Mouse (Mus musculus): ENCODE measurements around the gene Cxcr1.
"Not testable (repeated sequence)": the region's sequence is repeated elsewhere in the genome, so short reads cannot be mapped to it uniquely, and the experiment has no call there.

The Cxcr1 gene

GRCm38 (mm10) chr1:74196621-74197419 lies 2.4 kb upstream of the Cxcr1 start:
- DNase-seq (ENCODE audit: low read depth in 1 of 2, low spot score in 2 of 2), result no peak

- no peak for DNase-seq (ENCODE audit: low read depth in 1 of 2, low spot score in 2 of 2)
These were observed 1.5 kb upstream of the Cxcr1 start for GRCm38 (mm10) chr1:74195961-74196360.

DNA sequence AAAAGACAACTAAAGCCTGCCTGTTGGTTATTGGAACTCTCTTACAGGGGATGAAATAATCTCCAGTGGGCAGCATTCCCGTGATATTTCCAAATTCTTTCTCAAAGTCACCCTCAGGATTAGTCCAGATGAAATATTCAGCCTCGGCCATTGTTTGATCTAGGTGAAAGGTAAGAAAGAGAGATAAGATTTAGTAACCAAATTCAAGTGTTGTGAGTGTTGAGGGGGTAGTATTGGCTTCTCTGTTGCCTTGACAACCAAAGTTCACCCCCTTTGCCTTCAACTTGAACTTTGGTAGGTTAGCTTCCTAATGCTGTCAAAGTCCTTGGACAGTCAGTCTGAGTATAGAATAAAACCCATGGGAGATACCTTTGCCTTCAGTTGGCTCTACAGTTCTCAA lies 1.7 kb downstream of the Cxcr1 start:
- no peak for DNase-seq (ENCODE audit: low read depth in 1 of 2, low spot score in 2 of 2)

DNA sequence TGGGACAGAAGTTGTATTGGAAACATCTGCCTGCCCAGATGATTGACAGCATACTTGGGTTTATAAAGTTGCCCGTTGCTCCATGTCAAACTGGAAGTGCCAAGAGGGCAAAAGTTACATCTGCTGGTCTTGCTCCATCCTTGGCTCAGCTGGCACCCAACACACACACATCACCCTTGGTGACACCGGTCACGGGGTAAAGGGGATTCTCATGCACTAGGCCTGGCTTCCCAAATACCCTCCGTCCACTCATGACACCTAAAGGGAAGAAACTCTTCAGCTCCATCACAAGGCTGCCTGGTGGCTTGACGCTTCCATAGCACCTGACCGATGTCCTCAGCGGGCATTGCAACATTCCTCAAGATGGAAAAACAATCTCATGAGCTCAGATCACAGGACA lies 4.0 kb downstream of the Cxcr1 start:
- no peak for DNase-seq (ENCODE audit: low read depth in 1 of 2, low spot score in 2 of 2)

GRCm38 (mm10) chr1:74183006-74183405 lies 11.4 kb downstream of the Cxcr1 start:
- no peak for DNase-seq (ENCODE audit: low read depth in 1 of 2, low spot score in 2 of 2)

GRCm38 (mm10) chr1:74181462-74181861 lies 13.0 kb downstream of the Cxcr1 start:
- DNase-seq (ENCODE audit: low read depth in 1 of 2, low spot score in 2 of 2), result no peak

GRCm38 (mm10) chr1:74179624-74180408 lies 14.6 kb downstream of the Cxcr1 start:
- DNase-seq (ENCODE audit: low read depth in 1 of 2, low spot score in 2 of 2), result no peak

- no peak for DNase-seq (ENCODE audit: low read depth in 1 of 2, low spot score in 2 of 2)
These were observed 15.8 kb downstream of the Cxcr1 start for GRCm38 (mm10) chr1:74178618-74179017.

- DNase-seq (ENCODE audit: low read depth in 1 of 2, low spot score in 2 of 2), result no peak
These were observed 18.7 kb downstream of the Cxcr1 start for GRCm38 (mm10) chr1:74175731-74176130.

- DNase-seq (ENCODE audit: low read depth in 1 of 2, low spot score in 2 of 2), result no peak
These were observed 21.7 kb downstream of the Cxcr1 start for GRCm38 (mm10) chr1:74172722-74173121.

GRCm38 (mm10) chr1:74169721-74170120 lies 24.7 kb downstream of the Cxcr1 start:
- no peak for DNase-seq (ENCODE audit: low read depth in 1 of 2, low spot score in 2 of 2)

DNA sequence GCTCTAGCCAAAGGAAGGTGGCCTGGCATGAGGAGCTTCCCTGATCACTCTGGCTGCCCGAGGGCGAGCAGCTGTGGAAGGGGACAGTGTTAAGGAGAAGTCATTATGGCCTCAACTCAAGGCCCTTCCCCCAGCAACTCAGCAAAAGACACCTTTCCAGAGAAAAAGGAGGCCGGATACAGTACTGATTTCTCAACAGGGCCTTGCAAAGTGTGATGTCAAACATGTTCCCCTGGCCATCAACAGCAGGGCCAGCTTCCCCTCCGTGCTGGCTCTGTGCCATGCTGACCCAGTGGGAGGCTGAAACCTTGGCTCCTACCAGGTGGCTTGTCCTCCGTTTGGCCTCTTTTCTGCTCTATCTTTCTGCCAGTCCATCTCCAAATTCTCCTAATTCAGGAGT lies 27.3 kb downstream of the Cxcr1 start:
- no peak for DNase-seq (ENCODE audit: low read depth in 1 of 2, low spot score in 2 of 2)

GRCm38 (mm10) chr1:74160036-74160435 lies 34.4 kb downstream of the Cxcr1 start:
- DNase-seq (ENCODE audit: low read depth in 1 of 2, low spot score in 2 of 2), result no peak

DNA sequence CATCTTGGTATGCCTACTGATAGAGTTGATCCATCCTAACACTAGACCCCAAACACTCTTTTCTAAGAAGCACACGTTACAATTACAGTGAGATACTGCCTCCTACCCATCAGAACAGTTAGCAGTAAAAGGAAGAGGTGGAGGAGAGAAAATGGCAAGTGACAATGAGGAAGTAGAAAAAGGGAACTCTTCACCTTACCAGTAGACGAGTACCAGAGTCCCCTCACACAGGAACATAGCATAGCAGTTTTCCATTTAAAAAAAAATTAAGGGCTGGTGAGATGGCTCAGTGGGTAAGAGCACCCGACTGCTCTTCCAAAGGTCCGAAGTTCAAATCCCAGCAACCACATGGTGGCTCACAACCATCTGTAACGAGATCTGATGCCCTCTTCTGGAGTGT lies 34.8 kb downstream of the Cxcr1 start:
- DNase-seq (ENCODE audit: low read depth in 1 of 2, low spot score in 2 of 2), result not testable (repeated sequence)

- no peak for DNase-seq (ENCODE audit: low read depth in 1 of 2, low spot score in 2 of 2)
These were observed 38.0 kb downstream of the Cxcr1 start for GRCm38 (mm10) chr1:74156381-74156910.

GRCm38 (mm10) chr1:74155435-74156012 lies 38.9 kb downstream of the Cxcr1 start:
- peak; percentile 38 to 42 for DNase-seq (ENCODE audit: low read depth in 1 of 2, low spot score in 2 of 2)

DNA sequence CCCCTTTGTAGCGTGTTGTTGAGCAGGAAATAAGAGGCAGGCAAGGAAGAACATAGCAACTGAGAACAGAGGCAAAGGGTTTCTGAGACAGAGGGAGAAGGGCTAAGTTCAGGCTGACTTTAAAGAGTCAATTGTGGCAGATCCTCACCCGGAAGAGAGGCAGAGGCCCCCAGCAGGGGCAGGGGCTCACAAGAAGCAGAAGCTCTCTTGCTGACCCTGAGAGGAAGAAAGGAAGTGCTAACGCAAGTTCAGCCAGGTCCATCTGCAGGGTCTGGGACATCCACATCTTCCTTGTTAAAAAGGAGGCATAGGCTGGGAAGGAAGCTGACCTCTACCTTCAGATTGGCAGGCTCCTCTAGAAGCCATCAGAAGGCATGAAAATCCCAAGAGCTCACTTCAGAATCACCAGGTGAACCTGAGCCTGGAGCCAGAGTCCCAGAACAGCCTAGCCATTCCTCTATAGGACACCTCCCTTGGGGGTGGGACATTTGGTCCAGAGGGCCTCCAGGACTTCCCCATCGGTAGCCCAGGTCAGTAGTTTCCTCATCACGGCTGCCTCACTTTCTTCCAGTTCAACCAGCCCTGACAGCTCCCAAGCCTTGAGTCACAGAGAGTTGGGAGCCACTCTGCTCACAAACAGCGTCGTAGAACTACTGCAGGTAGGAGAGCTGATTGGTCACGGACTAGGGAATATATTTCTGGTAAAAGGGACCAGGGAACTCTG lies 40.8 kb downstream of the Cxcr1 start, which contains the start of gene Cxcr2:
TSS of gene Cxcr2 (plus strand) at position 529 of the 724 bp plus-strand sequence.
- no peak for DNase-seq (ENCODE audit: low read depth in 1 of 2, low spot score in 2 of 2)

DNA sequence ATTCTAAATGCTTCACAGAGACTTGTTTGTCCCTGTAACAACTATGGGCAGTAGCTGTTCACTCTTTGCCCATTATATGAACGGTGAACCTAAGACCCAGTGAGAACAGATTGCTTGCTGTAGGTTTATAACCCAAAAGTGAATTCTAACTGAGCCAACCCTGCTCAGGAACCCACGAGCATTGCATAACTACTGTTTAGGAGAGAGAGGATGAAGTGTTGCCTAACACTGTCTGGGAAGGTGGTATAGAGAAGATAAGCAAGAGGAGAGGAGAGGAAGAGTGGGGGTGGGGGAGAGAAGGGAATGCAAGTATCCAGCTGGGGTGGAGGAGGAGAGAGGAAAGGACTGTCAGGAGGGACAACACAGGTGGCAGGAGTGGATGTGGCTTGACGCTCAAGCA lies 43.3 kb downstream of the Cxcr1 start:
- DNase-seq (ENCODE audit: low read depth in 1 of 2, low spot score in 2 of 2), result no peak

DNA sequence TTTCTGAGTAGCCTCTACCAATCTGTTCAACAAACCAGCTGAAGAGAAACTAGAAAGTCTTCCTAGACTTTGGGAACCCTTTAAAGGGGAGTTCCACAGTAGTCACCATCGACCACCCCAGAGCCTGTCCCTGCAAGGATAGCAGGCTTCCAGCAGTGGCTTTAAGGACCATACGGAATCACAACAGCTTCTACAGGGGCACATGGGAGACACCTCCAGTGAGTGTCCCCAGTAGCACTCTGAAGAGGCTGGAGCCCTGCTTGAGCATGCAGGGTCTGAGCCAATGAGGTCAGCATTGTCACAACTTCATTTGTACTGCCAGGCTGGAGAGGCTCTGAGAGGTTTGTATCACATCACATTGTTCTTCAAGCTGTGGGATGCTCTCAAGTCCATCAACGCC lies 44.3 kb downstream of the Cxcr1 start:
- no peak for DNase-seq (ENCODE audit: low read depth in 1 of 2, low spot score in 2 of 2)

GRCm38 (mm10) chr1:74149106-74149885 lies 45.1 kb downstream of the Cxcr1 start:
- DNase-seq (ENCODE audit: low read depth in 1 of 2, low spot score in 2 of 2), result no peak
